Mouse (Mus musculus) ovary, postnatal 14 days (tissue): ENCODE results near the gene C1galt1.
A peak's percentile ranks its signal among the peaks of the same experiment; 100 is the strongest.

Experiments used
- DNase-seq: peaks from one replicate; pipeline ENCODE4 v3.0.0; 2022; ENCODE audit warnings: low spot score

The C1galt1 gene

GRCm38 (mm10) chr6:7859161-7859560, 14.5 kb downstream of the C1galt1 start:
- no peak for DNase-seq

DNA sequence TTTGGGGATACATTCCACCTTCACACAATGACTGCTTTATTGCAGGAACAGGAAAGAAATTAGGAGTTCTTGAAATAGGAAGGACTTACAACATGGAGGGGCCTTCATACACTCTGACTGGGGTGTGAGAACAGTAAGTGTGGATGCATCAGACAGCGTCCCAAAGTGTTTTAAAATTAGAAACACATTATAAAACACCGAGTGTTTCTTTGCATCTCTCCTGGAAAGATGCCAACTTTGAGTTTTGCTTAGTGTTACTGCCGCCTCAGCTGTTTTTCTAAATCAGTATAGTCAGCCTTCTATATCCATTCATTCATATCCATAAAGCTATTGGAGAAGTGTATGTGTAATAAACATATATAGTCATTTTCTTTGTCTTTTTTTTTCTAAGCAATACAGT, 16.4 kb downstream of the C1galt1 start:
- no peak for DNase-seq

GRCm38 (mm10) chr6:7863354-7863753, 18.7 kb downstream of the C1galt1 start:
- no peak for DNase-seq

DNA sequence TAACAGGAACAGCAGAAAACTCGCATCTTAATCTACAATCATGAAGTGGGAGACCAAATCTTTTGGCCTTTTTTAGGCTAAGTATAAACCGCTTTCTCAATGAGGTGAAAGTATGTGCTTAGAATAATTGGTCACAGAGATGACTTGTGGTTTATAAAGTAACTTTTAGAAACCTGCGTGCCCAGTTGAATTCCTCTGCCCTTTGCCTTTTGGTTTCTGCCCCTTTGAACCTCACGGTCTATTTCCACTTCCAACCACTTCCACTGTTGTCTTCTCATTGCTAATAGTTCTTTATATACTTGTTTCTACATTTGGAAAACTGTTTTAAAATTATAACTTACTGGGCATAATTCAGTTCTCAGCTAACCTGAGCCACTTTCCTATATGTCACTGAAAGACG, 32.2 kb downstream of the C1galt1 start:
- no peak for DNase-seq

DNA sequence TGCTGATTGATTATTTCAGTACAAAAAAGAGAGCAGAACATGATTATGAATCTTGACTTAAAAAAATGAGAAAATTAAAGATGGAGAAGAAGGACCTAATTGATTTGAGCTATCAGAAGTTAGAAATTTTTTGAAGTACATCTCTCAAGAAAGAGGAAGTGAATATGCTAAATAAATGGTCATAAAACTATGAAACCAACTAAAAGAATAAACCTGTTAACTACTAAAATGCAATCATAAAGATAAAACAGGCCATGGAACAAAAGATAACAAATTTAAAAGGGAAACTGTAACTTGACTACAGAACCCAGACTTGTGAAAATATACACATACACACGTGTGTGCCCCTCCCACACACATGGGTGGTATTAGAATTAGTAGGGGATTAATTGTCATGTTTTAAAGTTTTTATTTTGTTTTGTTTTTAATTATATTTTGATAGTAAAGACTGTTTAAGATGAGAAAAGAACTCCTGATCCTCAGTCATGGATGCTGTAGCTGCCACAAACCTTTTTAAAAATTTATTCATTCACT, 37.0 kb downstream of the C1galt1 start:
- no peak for DNase-seq

DNA sequence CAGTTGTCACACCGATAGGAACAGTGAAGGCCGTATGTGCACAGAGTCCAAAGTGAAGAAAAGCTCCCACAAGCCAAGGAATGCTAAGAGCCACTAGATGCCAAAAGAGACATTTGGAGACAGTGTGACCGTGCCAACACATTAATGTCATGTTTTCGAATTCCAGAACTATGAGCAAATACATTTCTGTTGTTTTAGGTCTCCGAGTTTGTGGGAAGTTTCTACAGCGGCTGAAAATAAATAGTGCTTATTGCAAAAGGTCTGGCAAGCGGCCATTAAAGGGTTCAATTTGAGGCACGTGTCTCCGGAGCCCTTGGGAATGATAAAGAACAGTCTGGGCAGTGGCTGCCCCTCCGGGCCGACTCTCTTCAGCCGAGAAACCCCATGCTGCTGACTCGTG, 37.9 kb downstream of the C1galt1 start:
- DNase-seq: peak; percentile 7

DNA sequence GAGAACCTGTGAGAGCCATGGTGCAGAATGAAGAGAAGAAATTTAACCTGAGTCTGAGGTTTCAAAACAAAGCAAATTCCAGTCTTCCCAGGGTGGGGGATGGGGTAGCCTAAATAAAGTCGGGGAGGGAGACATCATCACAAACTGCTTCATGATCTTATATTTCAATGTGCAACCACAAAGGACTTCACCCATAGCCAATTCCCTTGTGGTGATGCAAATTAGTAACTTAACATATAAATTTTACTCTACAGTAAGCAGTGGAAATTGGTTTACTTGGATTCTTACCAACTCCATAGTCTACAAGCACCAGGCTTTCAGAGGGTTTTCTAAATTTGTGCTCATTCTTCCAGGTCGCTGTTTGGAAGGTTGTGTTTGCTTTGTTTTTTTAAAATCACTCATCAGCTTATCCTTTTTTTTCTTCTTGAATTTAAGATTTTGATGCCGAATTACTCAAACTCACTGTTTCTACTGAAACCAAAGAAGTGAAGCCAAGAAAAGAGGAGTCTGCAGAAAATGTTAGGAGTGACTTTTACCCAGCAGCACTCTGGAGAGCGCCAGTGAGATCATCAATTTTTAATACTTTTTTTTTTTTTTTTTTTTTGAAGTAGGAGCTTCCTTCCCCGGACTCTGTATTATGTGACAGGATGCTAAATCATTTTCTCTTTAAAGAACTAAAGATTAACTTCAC, 41.5 kb downstream of the C1galt1 start:
- no peak for DNase-seq

GRCm38 (mm10) chr6:7886685-7887004, 42.0 kb downstream of the C1galt1 start:
- DNase-seq: no peak

DNA sequence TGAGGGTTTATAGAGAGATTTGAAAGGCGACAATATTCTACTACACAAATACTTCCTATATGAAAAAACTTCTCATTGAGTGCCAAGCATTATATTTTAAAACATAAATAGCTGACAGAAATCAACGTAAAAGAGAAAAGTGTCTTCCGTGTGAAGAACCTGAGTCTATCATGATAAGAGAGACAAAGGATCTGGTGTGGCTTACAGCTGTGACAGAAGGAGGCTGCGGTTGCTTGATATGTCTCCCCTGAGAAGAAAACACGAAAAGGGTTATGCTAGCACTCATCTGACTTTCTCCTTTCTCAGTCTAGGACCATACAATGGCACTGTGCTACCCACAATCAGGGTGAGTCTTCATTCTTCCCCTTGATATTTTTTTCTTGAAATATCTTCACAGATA, 51.7 kb downstream of the C1galt1 start:
- DNase-seq: no peak

GRCm38 (mm10) chr6:7912015-7912414, 67.4 kb downstream of the C1galt1 start:
- DNase-seq: no peak
